ENCODE assay signal across 29 mouse cellular contexts in the genomic region with DNA sequence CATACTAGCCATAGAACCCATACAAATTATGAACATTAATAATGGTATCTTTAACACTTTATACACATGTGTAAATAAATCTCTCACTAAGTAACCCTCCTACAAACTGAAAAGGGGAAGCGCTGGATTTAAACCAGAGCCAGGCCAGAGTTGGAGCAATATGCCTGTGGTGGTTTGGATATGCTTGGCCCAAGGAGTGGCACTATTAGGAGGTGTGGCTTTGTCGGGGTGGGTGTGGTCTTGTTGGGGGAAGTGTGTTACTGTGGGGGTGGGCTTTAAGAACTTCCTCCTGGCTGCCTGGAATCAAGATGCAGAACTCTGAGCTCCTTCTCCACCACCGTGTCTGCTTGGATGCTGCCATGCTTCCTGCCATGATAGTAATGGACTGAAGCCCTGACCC. TPM values are rescaled to one million over a fixed set of nuclear protein-coding genes. Genes with fewer than 3 reads are reported as not detected.
DNase-seq lines count a peak whose midpoint lies in the region; ATAC-seq and TF ChIP-seq lines count a peak whose summit lies in the region.
"Had no signal": no experiment of that assay in that cellular context is flagged by ENCODE, and none has a peak within 500 bp of the region (broad histone marks: within the 10 kb centered on the region; RNA-seq: fewer than 3 reads in every experiment).

No protein-coding gene starts in this region.

- H3K27ac ChIP-seq in hindbrain, postnatal 0 days = peak overlapping the region; percentile 26; the same call in 1 of the 2 replicates
- H3K27ac ChIP-seq in hindbrain, embryonic 12.5 days = no peak overlapping the region
- no peak overlapping the region for H3K27ac ChIP-seq in neural tube, embryonic 14.5 days (ENCODE audit: low read depth, low read length)
- H3K27ac ChIP-seq in neural tube, embryonic 15.5 days (replicated peaks) = no peak overlapping the region
- H3K27ac ChIP-seq: heart, embryonic 10.5 days; heart, embryonic 15.5 days; layer of hippocampus, adult 2 months; limb, embryonic 15.5 days; macrophage; neural tube, embryonic 13.5 days had no signal

- DNase-seq in hindbrain, postnatal 0 days (ENCODE audit: low spot score) = no peak
- DNase-seq in frontal cortex, postnatal 10 days (ENCODE audit: low spot score in 2 of 2) = no peak
- no peak for DNase-seq in retina, postnatal 1 day
- DNase-seq: adrenal gland, postnatal 14 days; cerebellum, adult 11 months; cerebellum, adult 9-10 months; kidney, adult 11 months; kidney, postnatal 25 days; left cerebral cortex, postnatal 4 days; liver, postnatal 0 days; right cerebral cortex, adult 18-20 months; spleen, adult 18-20 months; thymus, postnatal 25 days had no signal

- H3K4me2 ChIP-seq in hindbrain, postnatal 0 days (ENCODE audit: low read depth, low read length) = no peak overlapping the region
- no peak overlapping the region for H3K4me2 ChIP-seq in hindbrain, embryonic 12.5 days (replicated peaks)
- no peak overlapping the region for H3K4me2 ChIP-seq in neural tube, embryonic 14.5 days (ENCODE audit: low read depth, low read length)
- H3K4me2 ChIP-seq in neural tube, embryonic 15.5 days = no peak overlapping the region
- H3K4me2 ChIP-seq: heart, embryonic 15.5 days; limb, embryonic 15.5 days; midbrain, embryonic 11.5 days; neural tube, embryonic 13.5 days had no signal

- no peaks in the 10 kb centered on the region for H3K9me3 ChIP-seq in hindbrain, postnatal 0 days (ENCODE audit: low read length)
- H3K9me3 ChIP-seq in hindbrain, embryonic 12.5 days (replicated peaks) = no peaks in the 10 kb centered on the region
- no peaks in the 10 kb centered on the region for H3K9me3 ChIP-seq in neural tube, embryonic 14.5 days (ENCODE audit: control insufficient read depth, low read length)
- H3K9me3 ChIP-seq in neural tube, embryonic 15.5 days (replicated peaks) = no peaks in the 10 kb centered on the region
- H3K9me3 ChIP-seq: heart, embryonic 10.5 days; heart, embryonic 15.5 days; limb, embryonic 15.5 days; neural tube, embryonic 13.5 days had no signal

- H3K9ac ChIP-seq in hindbrain, postnatal 0 days (replicated peaks; ENCODE audit: low read length) = no peak overlapping the region
- H3K9ac ChIP-seq in hindbrain, embryonic 12.5 days = no peak overlapping the region
- H3K9ac ChIP-seq in neural tube, embryonic 14.5 days (replicated peaks; ENCODE audit: low read depth, low read length) = no peak overlapping the region
- no peak overlapping the region for H3K9ac ChIP-seq in neural tube, embryonic 15.5 days (replicated peaks)
- H3K9ac ChIP-seq: heart, embryonic 15.5 days; limb, embryonic 15.5 days; liver, postnatal 0 days; neural tube, embryonic 13.5 days had no signal

- H3K4me3 ChIP-seq in hindbrain, postnatal 0 days (ENCODE audit: low read length) = no peak overlapping the region
- H3K4me3 ChIP-seq in hindbrain, embryonic 12.5 days = no peak overlapping the region
- no peak overlapping the region for H3K4me3 ChIP-seq in neural tube, embryonic 14.5 days (ENCODE audit: low read depth, low read length)
- no peak overlapping the region for H3K4me3 ChIP-seq in neural tube, embryonic 15.5 days (replicated peaks)
- H3K4me3 ChIP-seq: erythroblast, embryonic 14.5 days; heart, embryonic 10.5 days; heart, embryonic 15.5 days; layer of hippocampus, adult 2 months; limb, embryonic 15.5 days; myocyte; neural tube, embryonic 13.5 days had no signal

- 0 out of 2 replicates have a peak, but pooled peaks cover 2% of the 10 kb centered on the region for H3K4me1 ChIP-seq in hindbrain, postnatal 0 days (ENCODE audit: insufficient read depth, low read length)
- H3K4me1 ChIP-seq in hindbrain, embryonic 12.5 days = no peaks in the 10 kb centered on the region
- H3K4me1 ChIP-seq in neural tube, embryonic 14.5 days (ENCODE audit: control insufficient read depth, insufficient read depth, low read length) = no peaks in the 10 kb centered on the region
- 0 out of 2 replicates have a peak, but pooled peaks cover 3% of the 10 kb centered on the region for H3K4me1 ChIP-seq in neural tube, embryonic 15.5 days
- H3K4me1 ChIP-seq: neural tube, embryonic 13.5 days had no signal

- 85% methylated on average over 3 of the region's 3 CpGs for whole genome bisulfite sequencing in hindbrain, postnatal 0 days
- WGBS in hindbrain, embryonic 12.5 days = 91% methylated on average over 3 of the region's 3 CpGs
- WGBS in neural tube, embryonic 14.5 days = 82% methylated on average over 3 of the region's 3 CpGs
- 89% methylated on average over 3 of the region's 3 CpGs for WGBS in neural tube, embryonic 15.5 days

- TF ChIP-seq CTCF in hindbrain, postnatal 0 days (IDR thresholded peaks at IDR 0.05; ENCODE audit: low read depth) = no peak

- ATAC-seq in hindbrain, postnatal 0 days = peak; percentile 47; the same call in 1 of the 2 replicates
- ATAC-seq in hindbrain, embryonic 12.5 days (ENCODE audit: low FRiP score) = no peak
- ATAC-seq in neural tube, embryonic 14.5 days (ENCODE audit: low read depth) = peak; percentile 38; the same call in 1 of the 2 replicates
- ATAC-seq in neural tube, embryonic 15.5 days (ENCODE audit: low FRiP score) = no peak
- peak; percentile 67 for ATAC-seq in common myeloid progenitor, adult 5-6 weeks (replicated peaks; ENCODE audit: low read depth, poor library complexity, severe bottlenecking)
- 0 out of 2 replicates have a peak, but pooled peaks have one; percentile 9 for ATAC-seq in neutrophil, adult 5-6 weeks (ENCODE audit: extremely low read depth, insufficient number of reproducible peaks, low FRiP score, poor library complexity, severe bottlenecking)
- ATAC-seq: CD4-positive, CD25-positive, alpha-beta regulatory T cell, adult 4 months; liver, postnatal 0 days; midbrain, embryonic 16.5 days had no signal

- H3K27me3 ChIP-seq in hindbrain, postnatal 0 days (ENCODE audit: insufficient read depth, low read length) = no peaks in the 10 kb centered on the region
- H3K27me3 ChIP-seq in hindbrain, embryonic 12.5 days = no peaks in the 10 kb centered on the region
- H3K27me3 ChIP-seq in neural tube, embryonic 14.5 days (ENCODE audit: control insufficient read depth, insufficient read depth, low read length) = no peaks in the 10 kb centered on the region
- H3K27me3 ChIP-seq in neural tube, embryonic 15.5 days (replicated peaks) = no peaks in the 10 kb centered on the region
- H3K27me3 ChIP-seq: heart, embryonic 15.5 days; limb, embryonic 15.5 days; neural tube, embryonic 13.5 days had no signal

- H3K36me3 ChIP-seq in hindbrain, postnatal 0 days (ENCODE audit: insufficient read depth, low read length) = no peaks in the 10 kb centered on the region
- H3K36me3 ChIP-seq in hindbrain, embryonic 12.5 days = no peaks in the 10 kb centered on the region
- H3K36me3 ChIP-seq in neural tube, embryonic 14.5 days (ENCODE audit: control insufficient read depth, insufficient read depth, low read length) = no peaks in the 10 kb centered on the region
- H3K36me3 ChIP-seq in neural tube, embryonic 15.5 days = no peaks in the 10 kb centered on the region
- H3K36me3 ChIP-seq: heart, embryonic 10.5 days; heart, embryonic 15.5 days; limb, embryonic 15.5 days; neural tube, embryonic 13.5 days had no signal

RNA-seq across cellular contexts. Expression of a gene that starts 39.9 kb away (rescaled TPM):
- 17.6 and 18.3 TPM in 2 replicates for total RNA-seq in hindbrain, postnatal 0 days (2014; rRNA removed)
- 12.7 and 13.3 TPM in 2 replicates for polyA plus RNA-seq in hindbrain, postnatal 0 days (2015; fragmentation: Nextera tagmentation; extraction: Ambion mirVana)
- 50.4 and 54.5 TPM in 2 replicates for polyA plus RNA-seq in hindbrain, embryonic 12.5 days (2016; fragmentation: Nextera tagmentation; extraction: Ambion mirVana)
- 18.2 and 28.4 TPM in 2 replicates for polyA plus RNA-seq in neural tube, embryonic 14.5 days (2014; fragmentation: Nextera tagmentation; extraction: Ambion mirVana)
- polyA plus RNA-seq in neural tube, embryonic 15.5 days (2015; fragmentation: Nextera tagmentation; extraction: Ambion mirVana) = 31.1 and 36.4 TPM in 2 replicates
- 26.2 and 28.9 TPM in 2 replicates for total RNA-seq in common myeloid progenitor, adult 5-6 weeks (2017)
- total RNA-seq in neutrophil, adult 5-6 weeks (2017) = 17.1 and 19.8 TPM in 2 replicates

Comparison
In these comparisons a context has a peak if more than half of its experiments do, and no peak if none do; other contexts are left out.
1. ATAC-seq: peak in hindbrain, postnatal 0 days (single experiment), neural tube, embryonic 14.5 days (single experiment), common myeloid progenitor, adult 5-6 weeks (single experiment) and neutrophil, adult 5-6 weeks (single experiment); none in hindbrain, embryonic 12.5 days (single experiment) and neural tube, embryonic 15.5 days (single experiment).